In the genomic region with DNA sequence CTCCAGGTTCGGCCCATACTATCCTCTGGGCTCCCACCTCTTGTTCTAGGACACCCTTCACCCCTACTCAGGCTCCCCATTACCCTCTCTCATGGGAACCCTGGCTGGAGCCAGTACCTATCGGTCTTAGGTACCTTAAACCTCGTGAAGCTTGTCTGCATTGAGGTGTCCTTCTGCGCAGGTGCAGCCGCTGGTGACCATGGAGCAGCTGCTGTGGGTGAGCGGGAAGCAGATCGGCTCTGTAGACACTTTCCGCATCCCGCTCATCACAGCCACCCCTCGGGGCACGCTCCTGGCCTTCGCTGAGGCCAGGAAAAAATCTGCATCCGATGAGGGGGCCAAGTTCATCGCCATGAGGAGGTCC, we compare ENCODE assay signal across 8 mouse cellular contexts. TPM values are rescaled to one million over a fixed set of nuclear protein-coding genes. Genes with fewer than 3 reads are reported as not detected.
A peak's percentile ranks its signal among the peaks of the same experiment; 100 is the strongest.
DNase-seq lines count a peak whose midpoint lies in the region; ATAC-seq and TF ChIP-seq lines count a peak whose summit lies in the region.

No protein-coding gene starts in this region.

- peaks cover 26% of the 10 kb centered on the region for H3K4me1 ChIP-seq in testis, adult 2 months (ENCODE audit: control insufficient read depth, insufficient read depth, low read length)
- H3K4me1 ChIP-seq in liver, embryonic 11.5 days (replicated peaks; ENCODE audit: control insufficient read depth, insufficient read depth, low read length) = peaks cover 15% of the 10 kb centered on the region

- H3K9ac ChIP-seq in liver, embryonic 11.5 days (ENCODE audit: low read depth, low read length) = peak overlapping the region; percentile 82

- TF ChIP-seq POLR2A in testis, adult 2 months (IDR thresholded peaks at IDR 0.05; ENCODE audit: control insufficient read depth, low read depth, low read length) = no peak

- no peaks in the 10 kb centered on the region for H3K36me3 ChIP-seq in testis, adult 2 months (ENCODE audit: control insufficient read depth, insufficient read depth, low read length)
- H3K36me3 ChIP-seq in liver, embryonic 11.5 days (ENCODE audit: control insufficient read depth, insufficient read depth, low read length) = no peaks in the 10 kb centered on the region; the same call in 1 of the 2 replicates

- H3K27me3 ChIP-seq in testis, adult 2 months (ENCODE audit: control insufficient read depth, insufficient read depth, low read length) = no peaks in the 10 kb centered on the region
- H3K27me3 ChIP-seq in liver, embryonic 11.5 days (replicated peaks; ENCODE audit: control insufficient read depth, insufficient read depth, low read length) = no peaks in the 10 kb centered on the region

- 7% methylated on average over 14 of the region's 14 CpGs for WGBS in liver, embryonic 11.5 days

- peak; percentile 28; the same call in 1 of the 2 replicates for ATAC-seq in cerebellum, adult (ENCODE audit: insufficient number of reproducible peaks, low FRiP score, low TSS enrichment)
- ATAC-seq in liver, embryonic 11.5 days (replicated peaks; ENCODE audit: low FRiP score) = peak; percentile 19
- no peak for ATAC-seq in megakaryocyte-erythroid progenitor cell, adult 5-6 weeks (replicated peaks; ENCODE audit: low FRiP score, low TSS enrichment, poor library complexity, severe bottlenecking)

- no peaks in the 10 kb centered on the region for H3K9me3 ChIP-seq in liver, embryonic 11.5 days (ENCODE audit: control insufficient read depth, low read length)

- no peak for DNase-seq in cerebellum, adult 11-12 months
- no peak for DNase-seq in testis, postnatal 10 days (ENCODE audit: low spot score)
- peak; percentile 17 for DNase-seq in heart, postnatal 4 days
- no peak for DNase-seq in liver, embryonic 11.5 days (ENCODE audit: low spot score)
- peak; percentile 59 for DNase-seq in right cerebral cortex, adult 18-20 months

- peak overlapping the region; percentile 97 for H3K4me2 ChIP-seq in liver, embryonic 11.5 days

- peak overlapping the region; percentile 90 for H3K4me3 ChIP-seq in testis, adult 2 months (ENCODE audit: control insufficient read depth, low read depth, low read length)
- H3K4me3 ChIP-seq in liver, embryonic 11.5 days (ENCODE audit: low read depth, low read length) = peak overlapping the region; percentile 67

- no peak overlapping the region for H3K27ac ChIP-seq in testis, adult 2 months (ENCODE audit: control insufficient read depth, insufficient read depth, low read depth, low read length)
- H3K27ac ChIP-seq in liver, embryonic 11.5 days (ENCODE audit: low read depth, low read length) = no peak overlapping the region

- TF ChIP-seq CTCF in testis, adult 2 months (IDR thresholded peaks at IDR 0.05; ENCODE audit: control insufficient read depth, insufficient read depth, insufficient replicate concordance, low read depth, low read length) = no peak

RNA-seq across cellular contexts. Expression of a gene that starts 0.7 kb away (rescaled TPM):
- 4.1 and 7.9 TPM in 2 replicates for polyA plus RNA-seq in testis, adult 2 months (2012; rRNA removed)
- total RNA-seq in heart, postnatal 4 days (2021) = 10 to 100 TPM; 10.1 to 11.7 TPM
- polyA plus RNA-seq in liver, embryonic 11.5 days (2014; fragmentation: Nextera tagmentation; extraction: Ambion mirVana) = 24.4 and 26.4 TPM in 2 replicates
- total RNA-seq in megakaryocyte-erythroid progenitor cell, adult 5-6 weeks (2014; fragmentation: Nextera tagmentation) = 5.2 and 7.0 TPM in 2 replicates
- 3.7 and 5.4 TPM in 2 replicates for total RNA-seq in megakaryocyte-erythroid progenitor cell, adult 5-6 weeks (2017)

RNA-seq across cellular contexts. Expression of a gene that starts 17.5 kb away (rescaled TPM):
- 0.52 and 2.2 TPM in 2 replicates for polyA plus RNA-seq in testis, adult 2 months (2012; rRNA removed)
- total RNA-seq in heart, postnatal 4 days (2021) = not detected
- 0.97 and 1.3 TPM in 2 replicates for polyA plus RNA-seq in liver, embryonic 11.5 days (2014; fragmentation: Nextera tagmentation; extraction: Ambion mirVana)
- total RNA-seq in megakaryocyte-erythroid progenitor cell, adult 5-6 weeks (2014; fragmentation: Nextera tagmentation) = not detected in 2 replicates
- total RNA-seq in megakaryocyte-erythroid progenitor cell, adult 5-6 weeks (2017) = not detected in 2 replicates

RNA-seq across cellular contexts. Expression of a gene that starts 27.3 kb away (rescaled TPM):
- 2.6 and 5.2 TPM in 2 replicates for polyA plus RNA-seq in testis, adult 2 months (2012; rRNA removed)
- 1 to 10 TPM; 4.8 to 5.2 TPM for total RNA-seq in heart, postnatal 4 days (2021)
- 0.14 and 0.41 TPM in 2 replicates for polyA plus RNA-seq in liver, embryonic 11.5 days (2014; fragmentation: Nextera tagmentation; extraction: Ambion mirVana)
- 13.6 and 28.5 TPM in 2 replicates for total RNA-seq in megakaryocyte-erythroid progenitor cell, adult 5-6 weeks (2014; fragmentation: Nextera tagmentation)
- 62.5 and 83.5 TPM in 2 replicates for total RNA-seq in megakaryocyte-erythroid progenitor cell, adult 5-6 weeks (2017)

RNA-seq across cellular contexts. Expression of a gene that starts 33.4 kb away (rescaled TPM):
- polyA plus RNA-seq in testis, adult 2 months (2012; rRNA removed) = 344 and 384 TPM in 2 replicates
- 10 to 100 TPM; 55.7 to 56.8 TPM for total RNA-seq in heart, postnatal 4 days (2021)
- 43.6 and 50.9 TPM in 2 replicates for polyA plus RNA-seq in liver, embryonic 11.5 days (2014; fragmentation: Nextera tagmentation; extraction: Ambion mirVana)
- total RNA-seq in megakaryocyte-erythroid progenitor cell, adult 5-6 weeks (2014; fragmentation: Nextera tagmentation) = 86.2 and 86.5 TPM in 2 replicates
- 72.7 and 83.8 TPM in 2 replicates for total RNA-seq in megakaryocyte-erythroid progenitor cell, adult 5-6 weeks (2017)

RNA-seq across cellular contexts. Expression of a gene that starts 33.7 kb away (rescaled TPM):
- 14.8 and 15.3 TPM in 2 replicates for polyA plus RNA-seq in testis, adult 2 months (2012; rRNA removed)
- 1 to 10 TPM; 3.0 to 3.7 TPM for total RNA-seq in heart, postnatal 4 days (2021)
- polyA plus RNA-seq in liver, embryonic 11.5 days (2014; fragmentation: Nextera tagmentation; extraction: Ambion mirVana) = 8.1 and 9.0 TPM in 2 replicates
- 8.6 TPM in 1 of 2 replicates, not detected in the other for total RNA-seq in megakaryocyte-erythroid progenitor cell, adult 5-6 weeks (2014; fragmentation: Nextera tagmentation)
- 5.7 and 7.4 TPM in 2 replicates for total RNA-seq in megakaryocyte-erythroid progenitor cell, adult 5-6 weeks (2017)

Comparison
In these comparisons a context has a peak if more than half of its experiments do, and no peak if none do; other contexts are left out.
1. DNase-seq: peak in heart, postnatal 4 days (single experiment) and right cerebral cortex, adult 18-20 months (single experiment); none in cerebellum, adult 11-12 months (single experiment), testis, postnatal 10 days (single experiment) and liver, embryonic 11.5 days (single experiment).